Mouse (Mus musculus) MEL (cell line): ENCODE measurements around the gene Bst2. TPM values are rescaled to one million over a fixed set of nuclear protein-coding genes. Genes with fewer than 3 reads are reported as not detected.

Experiments used
- DNase-seq: peaks from one replicate; pipeline ENCODE4 v3.0.0; 2011; ENCODE audit warnings: low read depth, low spot score
- H3K27ac ChIP-seq: 2 replicates; pipeline ENCODE4 v1.5.1; 2012; ENCODE audit warnings: low read depth, mild to moderate bottlenecking, control low read depth, low read length, moderate library complexity; ENCODE audit not compliant: control insufficient read depth
- H3K27me3 ChIP-seq, 2 experiments: fragments of 150-350 bp in 1 of 2; sonication (generic) in 1 of 2; 2 replicates each; pipeline ENCODE4 v1.6.1; 2012; ENCODE audit warnings: low read length in 2 of 2, mild to moderate bottlenecking in 2 of 2, improper control_type of control experiment in 1 of 2, moderate library complexity in 1 of 2; ENCODE audit not compliant: insufficient read depth in 2 of 2, control insufficient read depth in 1 of 2
- H3K36me3 ChIP-seq, 2 experiments: 2 replicates each; pipeline ENCODE4 v1.6.1; 2012 to 2014; ENCODE audit warnings: low read length in 2 of 2, improper control_type of control experiment in 1 of 2, inconsistent platforms in 1 of 2, mild to moderate bottlenecking in 1 of 2; ENCODE audit not compliant: insufficient read depth in 2 of 2, control insufficient read depth in 1 of 2
- H3K4me1 ChIP-seq, 2 experiments: fragments of 150-350 bp in 1 of 2; sonication (generic) in 1 of 2; 2 replicates each; pipeline ENCODE4 v1.6.1; 2012; ENCODE audit warnings: low read length in 2 of 2, improper control_type of control experiment in 1 of 2, mild to moderate bottlenecking in 1 of 2; ENCODE audit not compliant: insufficient read depth in 2 of 2, control insufficient read depth in 1 of 2
- H3K4me3 ChIP-seq, 2 experiments: fragments of 150-350 bp in 1 of 2; sonication (generic) in 1 of 2; 2 replicates each; pipeline ENCODE4 v1.5.1; 2012; ENCODE audit warnings: low read depth in 2 of 2, low read length in 2 of 2, mild to moderate bottlenecking in 2 of 2, moderate library complexity in 2 of 2, control low read depth in 1 of 2, improper control_type of control experiment in 1 of 2; ENCODE audit not compliant: control insufficient read depth in 1 of 2, insufficient read depth in 1 of 2
- H3K79me2 ChIP-seq: 2 replicates; pipeline ENCODE4 v1.6.1; 2012; ENCODE audit warnings: mild to moderate bottlenecking, low read length, moderate library complexity; ENCODE audit not compliant: control insufficient read depth, poor library complexity, insufficient read depth
- H3K9ac ChIP-seq: 2 replicates; pipeline ENCODE4 v1.6.1; 2012; ENCODE audit warnings: low read depth, mild to moderate bottlenecking, control low read depth, low read length, moderate library complexity; ENCODE audit not compliant: control insufficient read depth, poor library complexity, severe bottlenecking
- H3K9me3 ChIP-seq: fragments of 150-350 bp; sonication (generic); replicated peaks from 2 replicates; pipeline ENCODE4 v1.6.1; 2012; ENCODE audit warnings: mild to moderate bottlenecking, low read length, improper control_type of control experiment, moderate library complexity; ENCODE audit not compliant: insufficient read depth
- CHD1 ChIP-seq: IDR thresholded peaks from 2 replicates; pipeline ENCODE4 v1.6.1; 2012; ENCODE audit warnings: low read depth, mild to moderate bottlenecking, inconsistent platforms, low read length, improper control_type of control experiment
- CHD2 ChIP-seq: IDR thresholded peaks from 2 replicates; pipeline ENCODE4 v1.6.1; 2011; ENCODE audit warnings: low read length, improper control_type of control experiment
- CTCF ChIP-seq, 3 experiments: IDR thresholded peaks in 2 of 3; conservative IDR thresholded peaks in 1 of 3; 2 replicates each; pipeline ENCODE4 v1.5.1; 2011 to 2012; ENCODE audit warnings: low read length in 3 of 3, low read depth in 2 of 3, mild to moderate bottlenecking in 2 of 3, improper control_type of control experiment in 1 of 3, inconsistent platforms in 1 of 3, mixed read lengths in 1 of 3, moderate library complexity in 1 of 3; ENCODE audit not compliant: control insufficient read depth in 1 of 3, insufficient read depth in 1 of 3, poor library complexity in 1 of 3, severe bottlenecking in 1 of 3
- E2F4 ChIP-seq: IDR thresholded peaks from 2 replicates; pipeline ENCODE4 v1.6.1; 2011; ENCODE audit warnings: low read depth, low read length, improper control_type of control experiment, borderline replicate concordance
- EP300 ChIP-seq, 2 experiments: IDR thresholded peaks; 2 replicates each; pipeline ENCODE4 v1.6.1; 2011; ENCODE audit warnings: improper control_type of control experiment in 2 of 2, low read length in 2 of 2, low read depth in 1 of 2, mild to moderate bottlenecking in 1 of 2
- ETS1 ChIP-seq: IDR thresholded peaks from 2 replicates; pipeline ENCODE4 v1.6.1; 2012; ENCODE audit warnings: low read depth, mild to moderate bottlenecking, inconsistent platforms, low read length, improper control_type of control experiment, moderate library complexity
- HCFC1 ChIP-seq: IDR thresholded peaks from 2 replicates; pipeline ENCODE4 v1.6.1; 2012; ENCODE audit warnings: low read depth, mild to moderate bottlenecking, inconsistent platforms, low read length, improper control_type of control experiment, moderate library complexity
- JUND ChIP-seq: IDR thresholded peaks from 2 replicates; pipeline ENCODE4 v1.6.1; 2011; ENCODE audit warnings: low read depth, mild to moderate bottlenecking, improper control_type of control experiment, low read length
- KAT2A ChIP-seq: conservative IDR thresholded peaks from 2 replicates; pipeline ENCODE4 v1.6.1; 2012; ENCODE audit warnings: low read depth, low read length, improper control_type of control experiment, inconsistent platforms
- MAFK ChIP-seq: IDR thresholded peaks from 2 replicates; pipeline ENCODE4 v1.6.1; 2011; ENCODE audit warnings: low read depth, mild to moderate bottlenecking, low read length, improper control_type of control experiment, borderline replicate concordance
- MXI1 ChIP-seq: IDR thresholded peaks from 2 replicates; pipeline ENCODE4 v1.6.1; 2011; ENCODE audit warnings: mild to moderate bottlenecking, low read depth, low read length, improper control_type of control experiment
- MYC ChIP-seq: IDR thresholded peaks from 2 replicates; pipeline ENCODE4 v1.6.1; 2011; ENCODE audit warnings: low read depth, mild to moderate bottlenecking, low read length, improper control_type of control experiment, moderate library complexity
- NELFE ChIP-seq: IDR thresholded peaks from 2 replicates; pipeline ENCODE4 v1.6.1; 2011; ENCODE audit warnings: low read depth, low read length, improper control_type of control experiment
- NRF1 ChIP-seq: IDR thresholded peaks from 2 replicates; pipeline ENCODE4 v1.6.1; 2014; ENCODE audit warnings: low read depth, mild to moderate bottlenecking, inconsistent platforms, low read length, improper control_type of control experiment, moderate library complexity; ENCODE audit not compliant: poor library complexity, insufficient read depth, severe bottlenecking
- RAD21 ChIP-seq: IDR thresholded peaks from 2 replicates; pipeline ENCODE4 v1.6.1; 2011; ENCODE audit warnings: mild to moderate bottlenecking, low read depth, low read length, improper control_type of control experiment
- SIN3A ChIP-seq: IDR thresholded peaks from 2 replicates; pipeline ENCODE4 v1.6.1; 2012; ENCODE audit warnings: low read length, improper control_type of control experiment, inconsistent platforms
- SMC3 ChIP-seq: IDR thresholded peaks from 2 replicates; pipeline ENCODE4 v1.6.1; 2011; ENCODE audit warnings: low read depth, low read length, improper control_type of control experiment
- TAL1 ChIP-seq: IDR thresholded peaks from 2 replicates; pipeline ENCODE4 v1.6.1; 2012; ENCODE audit warnings: mild to moderate bottlenecking, inconsistent platforms, low read length, moderate library complexity, mixed read lengths
- TBP ChIP-seq: IDR thresholded peaks from 2 replicates; pipeline ENCODE4 v1.8.0; 2011; ENCODE audit warnings: low read depth, low read length, improper control_type of control experiment
- TCF12 ChIP-seq: IDR thresholded peaks from 2 replicates; pipeline ENCODE4 v1.6.1; 2014; ENCODE audit warnings: low read depth, mild to moderate bottlenecking, inconsistent platforms, low read length, improper control_type of control experiment, moderate library complexity
- UBTF ChIP-seq: IDR thresholded peaks from 2 replicates; pipeline ENCODE4 v1.6.1; 2012; ENCODE audit warnings: low read depth, mild to moderate bottlenecking, inconsistent platforms, low read length, improper control_type of control experiment, moderate library complexity, borderline replicate concordance; ENCODE audit not compliant: insufficient read depth
- ZC3H11A ChIP-seq: IDR thresholded peaks from 2 replicates; pipeline ENCODE4 v1.6.1; 2012; ENCODE audit warnings: low read depth, mild to moderate bottlenecking, inconsistent platforms, low read length, improper control_type of control experiment
- ZKSCAN1 ChIP-seq: IDR thresholded peaks from 2 replicates; pipeline ENCODE4 v1.6.1; 2012; ENCODE audit warnings: low read depth, mild to moderate bottlenecking, inconsistent platforms, low read length, improper control_type of control experiment, moderate library complexity
- ZMIZ1 ChIP-seq: IDR thresholded peaks from 2 replicates; pipeline ENCODE4 v1.6.1; 2012; ENCODE audit warnings: low read depth, mild to moderate bottlenecking, inconsistent platforms, low read length, improper control_type of control experiment, moderate library complexity
- polyA plus RNA-seq, 2 experiments: library from polyadenylated mRNA; stranded (reverse) in 1 of 2; unstranded in 1 of 2; fragments of >175 nt in 1 of 2; fragments of >200 nt in 1 of 2; gene quantifications; 2 replicates each; pipeline versions ENCODE4 v1.2.1 to v1.2.4; 2012; ENCODE audit warnings: low replicate concordance in 2 of 2, low read depth in 1 of 2; ENCODE audit not compliant: insufficient read length in 2 of 2, insufficient read depth in 1 of 2, missing spikeins in 1 of 2
- total RNA-seq: library from RNA; depleted of rRNA; stranded (reverse); fragments of 300-350 nt; gene quantifications from 2 replicates; pipeline ENCODE4 v1.2.3, GENCODE M21; 2012

Bst2 gene
- total and polyA plus RNA-seq, 3 experiments: 49.9 to 125 TPM; not detected in 1

- no peak for DNase-seq
- TF ChIP-seq CTCF (IDR thresholded peaks at IDR 0.05 in 2 of 3, conservative IDR thresholded peaks at IDR 0.05 in 1 of 3; ENCODE audit: control insufficient read depth in 1 of 3, insufficient read depth in 1 of 3, low read depth in 2 of 3, low read length in 3 of 3, poor library complexity in 1 of 3, severe bottlenecking in 1 of 3): peak; percentile 19 to 48 (median 27); a peak in 4 of 6 replicates
- no peak for TF ChIP-seq MXI1
- no peak for TF ChIP-seq TCF12
- peak; percentile 8; the same call in 1 of the 2 replicates for TF ChIP-seq RAD21
- no peak for TF ChIP-seq JUND
- no peak for TF ChIP-seq ZC3H11A
- no peak for TF ChIP-seq ZMIZ1
- no peak for TF ChIP-seq NELFE
- TF ChIP-seq, all 39 proteins: peak for 2
- Histone ChIP-seq H3K4me1 (peaks cover 4 to 7% of the 10 kb centered on the region in 2 experiments; a peak in 3 of 4 replicates), H3K9me3 (no peaks in the 10 kb centered on the region), H3K36me3 (peaks cover 0 to 4% of the 10 kb centered on the region in 2 experiments; a peak in 2 of 4 replicates), H3K9ac (no peak overlapping the region), H3K4me3 (no peak overlapping the region), H3K27me3 (no peaks in the 10 kb centered on the region), H3K79me2 (no peaks in the 10 kb centered on the region), H3K27ac (no peak overlapping the region)
Observed at GRCm38 (mm10) chr8:71563992-71564391, 26.7 kb upstream of the Bst2 start.

- no peaks in the 10 kb centered on the region for H3K79me2 ChIP-seq
- no peaks in the 10 kb centered on the region for H3K27me3 ChIP-seq
- H3K27ac ChIP-seq: no peak overlapping the region
- no peak for TF ChIP-seq MYC
- no peak for TF ChIP-seq SMC3
- TF ChIP-seq TAL1: no peak
- TF ChIP-seq KAT2A: no peak
- DNase-seq: no peak
- H3K4me1 ChIP-seq: peaks cover 4 to 11% of the 10 kb centered on the region in 2 experiments; a peak in 3 of 4 replicates
- H3K9ac ChIP-seq: no peak overlapping the region
- no peak overlapping the region for H3K4me3 ChIP-seq
- H3K36me3 ChIP-seq: peaks cover 0 to 7% of the 10 kb centered on the region in 2 experiments; a peak in 2 of 4 replicates
- H3K9me3 ChIP-seq: no peaks in the 10 kb centered on the region
Observed at GRCm38 (mm10) chr8:71562751-71563150, 25.5 kb upstream of the Bst2 start.

DNA sequence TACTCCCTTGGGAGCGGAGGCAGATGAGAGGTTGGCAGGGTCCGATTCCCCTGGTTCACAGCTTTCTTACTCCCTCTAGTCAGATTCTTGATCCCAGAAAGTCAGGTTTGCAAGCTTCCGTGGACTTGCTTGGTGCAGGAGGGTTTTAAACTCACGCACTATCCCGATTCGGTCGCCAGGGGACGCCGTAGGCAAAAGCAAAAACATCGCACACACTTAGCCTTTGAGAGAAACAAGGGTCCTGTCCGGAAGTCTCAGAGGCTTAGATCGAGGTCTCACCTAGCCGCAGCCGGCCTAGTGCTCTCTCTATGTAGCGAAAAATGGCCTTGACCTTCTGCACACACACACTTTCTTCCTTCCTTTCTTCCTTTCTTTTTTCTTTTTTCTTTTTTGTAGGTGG is 24.1 kb upstream of the Bst2 start:
- DNase-seq: peak; percentile 81
- TF ChIP-seq UBTF (no peak), CTCF (IDR thresholded peaks at IDR 0.05 in 2 of 3, conservative IDR thresholded peaks at IDR 0.05 in 1 of 3; ENCODE audit: control insufficient read depth in 1 of 3, insufficient read depth in 1 of 3, low read depth in 2 of 3, low read length in 3 of 3, poor library complexity in 1 of 3, severe bottlenecking in 1 of 3) (peak; percentile 70 to 74 (median 72)), CHD2 (no peak), SIN3A (no peak), MAFK (no peak), NRF1 (no peak), RAD21 (peak; percentile 69), KAT2A (no peak), EP300 (IDR thresholded peaks at IDR 0.05; ENCODE audit: low read depth in 1 of 2, low read length in 2 of 2) (no peak), MYC (no peak), ZC3H11A (peak; percentile 52; the same call in 1 of the 2 replicates), E2F4 (no peak), CHD1 (no peak), ZKSCAN1 (no peak), HCFC1 (no peak), ZMIZ1 (no peak), SMC3 (peak; percentile 79), ETS1 (no peak), NELFE (no peak), TBP (no peak)
- no peaks in the 10 kb centered on the region for H3K27me3 ChIP-seq
- H3K36me3 ChIP-seq: peaks cover 0 to 7% of the 10 kb centered on the region in 2 experiments; a peak in 2 of 4 replicates
- H3K79me2 ChIP-seq: no peaks in the 10 kb centered on the region
- H3K9ac ChIP-seq: no peak overlapping the region
- H3K4me3 ChIP-seq: no peak overlapping the region
- H3K9me3 ChIP-seq: no peaks in the 10 kb centered on the region
- peaks cover 4 to 11% of the 10 kb centered on the region in 2 experiments; a peak in 3 of 4 replicates for H3K4me1 ChIP-seq
- no peak overlapping the region for H3K27ac ChIP-seq
